Comparison of ENCODE assay signal across 29 mouse cellular contexts in the genomic region with DNA sequence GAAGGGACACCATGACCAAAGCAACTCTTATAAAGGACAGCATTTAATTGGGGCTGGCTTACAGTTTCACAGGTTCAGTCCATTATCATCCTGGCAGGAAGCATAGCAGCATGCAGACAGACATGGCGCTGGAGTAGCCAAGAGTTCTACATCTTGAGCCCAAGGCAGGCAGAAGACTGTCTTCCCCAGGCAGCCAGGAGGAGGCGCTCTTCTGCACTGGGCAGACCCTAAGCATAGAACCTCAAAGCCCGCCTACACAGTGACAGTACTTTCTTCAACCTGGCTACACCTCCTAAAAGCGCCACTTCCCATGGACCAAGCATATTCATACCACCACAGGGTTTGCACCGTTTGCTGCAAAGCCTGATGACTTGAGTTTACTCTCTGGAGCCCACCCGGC. TPM values are rescaled to one million over a fixed set of nuclear protein-coding genes. Genes with fewer than 3 reads are reported as not detected.
DNase-seq lines count a peak whose midpoint lies in the region; ATAC-seq and TF ChIP-seq lines count a peak whose summit lies in the region.
"Had no signal": no experiment of that assay in that cellular context is flagged by ENCODE, and none has a peak within 500 bp of the region (broad histone marks: within the 10 kb centered on the region; RNA-seq: fewer than 3 reads in every experiment).

No protein-coding gene starts in this region.

- no peaks in the 10 kb centered on the region for H3K9me3 ChIP-seq in heart, postnatal 0 days (replicated peaks; ENCODE audit: control insufficient read depth, low read length)
- H3K9me3 ChIP-seq in heart, embryonic 12.5 days (replicated peaks): no peaks in the 10 kb centered on the region
- H3K9me3 ChIP-seq in ES-Bruce4 (replicated peaks; ENCODE audit: control insufficient read depth, insufficient read depth, low read length, poor library complexity, severe bottlenecking): no peaks in the 10 kb centered on the region
- H3K9me3 ChIP-seq: embryonic facial prominence, embryonic 13.5 days; forebrain, embryonic 12.5 days; hindbrain, embryonic 15.5 days; limb, embryonic 12.5 days; neural tube, embryonic 15.5 days had no signal

- H3K4me3 ChIP-seq in heart, postnatal 0 days (ENCODE audit: low read depth, low read length): no peak overlapping the region
- H3K4me3 ChIP-seq in heart, embryonic 12.5 days: no peak overlapping the region
- peak overlapping the region; percentile 26 for H3K4me3 ChIP-seq in testis, adult 2 months (ENCODE audit: control insufficient read depth, low read depth, low read length)
- no peak overlapping the region for H3K4me3 ChIP-seq in ES-Bruce4 (ENCODE audit: low read depth, low read length)
- H3K4me3 ChIP-seq: embryonic facial prominence, embryonic 13.5 days; erythroblast, embryonic 14.5 days; forebrain, embryonic 12.5 days; heart, adult 2 months; hindbrain, embryonic 15.5 days; limb, embryonic 12.5 days; neural tube, embryonic 15.5 days had no signal

- H3K4me2 ChIP-seq in heart, postnatal 0 days (ENCODE audit: low read depth, low read length): no peak overlapping the region
- no peak overlapping the region for H3K4me2 ChIP-seq in heart, embryonic 12.5 days
- H3K4me2 ChIP-seq: embryonic facial prominence, embryonic 13.5 days; forebrain, embryonic 12.5 days; hindbrain, embryonic 15.5 days; limb, embryonic 12.5 days; liver, embryonic 11.5 days; neural tube, embryonic 15.5 days had no signal

- no peak for TF ChIP-seq EP300 in heart, postnatal 0 days (IDR thresholded peaks at IDR 0.05; ENCODE audit: low read depth)
- TF ChIP-seq EP300 in ES-Bruce4 (IDR thresholded peaks at IDR 0.05; ENCODE audit: insufficient read depth, low read depth, low read length): no peak

- no peaks in the 10 kb centered on the region for H3K4me1 ChIP-seq in heart, postnatal 0 days (ENCODE audit: control insufficient read depth, insufficient read depth)
- H3K4me1 ChIP-seq in heart, embryonic 12.5 days (replicated peaks): peaks cover 13% of the 10 kb centered on the region
- H3K4me1 ChIP-seq in testis, adult 2 months (ENCODE audit: control insufficient read depth, insufficient read depth, low read length): peaks cover 3% of the 10 kb centered on the region; the same call in 1 of the 2 replicates
- H3K4me1 ChIP-seq in ES-Bruce4 (ENCODE audit: control insufficient read depth, insufficient read depth, low read length): no peaks in the 10 kb centered on the region
- H3K4me1 ChIP-seq: forebrain, embryonic 12.5 days; hindbrain, embryonic 15.5 days had no signal

- no peak for DNase-seq in heart, postnatal 0 days (ENCODE audit: low spot score)
- DNase-seq in testis, postnatal 14 days (ENCODE audit: low spot score): no peak
- DNase-seq in induced T-regulatory cell, adult 2 months (ENCODE audit: low read depth): peak; percentile 60
- no peak for DNase-seq in spleen, postnatal 10 days (ENCODE audit: low spot score in 2 of 2)
- DNase-seq in kidney, postnatal 10 days: no peak
- DNase-seq: adrenal gland, postnatal 25 days; cerebellum, adult 8-10 months; cerebellum, postnatal 36 days; embryo, embryonic 11 days; gastrocnemius, postnatal 25 days; heart, adult 2 months; heart, postnatal 36 days; kidney, adult 11 months; thymus, postnatal 36 days had no signal

- peaks cover 8% of the 10 kb centered on the region; the same call in 1 of the 2 replicates for H3K27me3 ChIP-seq in heart, postnatal 0 days (ENCODE audit: control insufficient read depth, insufficient read depth, low read length)
- H3K27me3 ChIP-seq in heart, embryonic 12.5 days (replicated peaks): peaks cover 38% of the 10 kb centered on the region
- H3K27me3 ChIP-seq in testis, adult 2 months (ENCODE audit: control insufficient read depth, insufficient read depth, low read length): no peaks in the 10 kb centered on the region
- no peaks in the 10 kb centered on the region for H3K27me3 ChIP-seq in ES-Bruce4 (ENCODE audit: control insufficient read depth, insufficient read depth, low read length, poor library complexity, severe bottlenecking)
- H3K27me3 ChIP-seq: forebrain, embryonic 12.5 days; hindbrain, embryonic 15.5 days; neural tube, embryonic 15.5 days had no signal

- ATAC-seq in heart, postnatal 0 days (ENCODE audit: insufficient read depth, low read depth): no peak
- no peak for ATAC-seq in heart, embryonic 12.5 days (ENCODE audit: insufficient number of reproducible peaks, low FRiP score)
- ATAC-seq: midbrain, embryonic 16.5 days had no signal

- no peaks in the 10 kb centered on the region for H3K36me3 ChIP-seq in heart, postnatal 0 days (replicated peaks; ENCODE audit: control insufficient read depth, insufficient read depth, low read length)
- H3K36me3 ChIP-seq in heart, embryonic 12.5 days: no peaks in the 10 kb centered on the region
- H3K36me3 ChIP-seq in testis, adult 2 months (ENCODE audit: control insufficient read depth, insufficient read depth, low read length): no peaks in the 10 kb centered on the region
- H3K36me3 ChIP-seq in ES-Bruce4 (ENCODE audit: control insufficient read depth, insufficient read depth, low read length, poor library complexity, severe bottlenecking): no peaks in the 10 kb centered on the region
- H3K36me3 ChIP-seq: embryonic facial prominence, embryonic 13.5 days; forebrain, embryonic 12.5 days; hindbrain, embryonic 15.5 days; limb, embryonic 12.5 days; neural tube, embryonic 15.5 days had no signal

- TF ChIP-seq CTCF in heart, postnatal 0 days (IDR thresholded peaks at IDR 0.05; ENCODE audit: low read depth): 0 out of 2 replicates have a peak, but pooled peaks have one; percentile 0
- TF ChIP-seq CTCF in testis, adult 2 months (IDR thresholded peaks at IDR 0.05; ENCODE audit: control insufficient read depth, insufficient read depth, insufficient replicate concordance, low read depth, low read length): peak; percentile 65; the same call in 1 of the 2 replicates
- TF ChIP-seq CTCF in ES-Bruce4 (IDR thresholded peaks at IDR 0.05; ENCODE audit: low read depth, low read length): peak; percentile 59

- 85% methylated on average over 6 of the region's 6 CpGs for WGBS in heart, postnatal 0 days
- 83% methylated on average over 6 of the region's 6 CpGs for whole genome bisulfite sequencing in heart, embryonic 12.5 days

- no peak overlapping the region for H3K27ac ChIP-seq in heart, postnatal 0 days (ENCODE audit: low read depth)
- no peak overlapping the region for H3K27ac ChIP-seq in heart, embryonic 12.5 days (ENCODE audit: poor library complexity, severe bottlenecking)
- H3K27ac ChIP-seq in testis, adult 2 months (ENCODE audit: control insufficient read depth, insufficient read depth, low read depth, low read length): no peak overlapping the region
- no peak overlapping the region for H3K27ac ChIP-seq in ES-Bruce4 (ENCODE audit: insufficient read depth, low read length)
- H3K27ac ChIP-seq: embryonic facial prominence, embryonic 13.5 days; forebrain, embryonic 12.5 days; heart, adult 2 months; hindbrain, embryonic 15.5 days; limb, embryonic 12.5 days; macrophage; neural tube, embryonic 15.5 days; stomach, postnatal 0 days had no signal

- no peak for TF ChIP-seq POLR2A in testis, adult 2 months (IDR thresholded peaks at IDR 0.05; ENCODE audit: control insufficient read depth, low read depth, low read length)
- TF ChIP-seq POLR2A in ES-Bruce4 (IDR thresholded peaks at IDR 0.05; ENCODE audit: insufficient read depth, low read length): no peak

- no peak overlapping the region for H3K9ac ChIP-seq in heart, postnatal 0 days (replicated peaks; ENCODE audit: low read depth, low read length)
- H3K9ac ChIP-seq in heart, embryonic 12.5 days: no peak overlapping the region
- H3K9ac ChIP-seq in ES-Bruce4 (ENCODE audit: low read depth, poor library complexity, severe bottlenecking): no peak overlapping the region
- H3K9ac ChIP-seq: embryonic facial prominence, embryonic 13.5 days; forebrain, embryonic 12.5 days; hindbrain, embryonic 15.5 days; limb, embryonic 12.5 days; neural tube, embryonic 15.5 days had no signal

RNA-seq across cellular contexts. Expression of a gene that starts 39.2 kb away (rescaled TPM):
- total RNA-seq in heart, postnatal 0 days (2014; rRNA removed; ENCODE audit: low replicate concordance): 4.4 TPM in 1 of 2 replicates, not detected in the other
- 0.11 TPM in 1 of 2 replicates, not detected in the other for polyA plus RNA-seq in heart, postnatal 0 days (2015; fragmentation: Nextera tagmentation; extraction: Ambion mirVana)
- polyA plus RNA-seq in heart, embryonic 12.5 days (2016; fragmentation: Nextera tagmentation; extraction: Ambion mirVana): 0.50 and 0.60 TPM in 2 replicates
- polyA plus RNA-seq in testis, adult 2 months (2012; rRNA removed): 1.5 and 2.3 TPM in 2 replicates
- polyA plus RNA-seq in ES-Bruce4 (2011; ENCODE audit: insufficient read depth, insufficient read length, low read depth, missing spikeins): 0.48 and 1.2 TPM in 2 replicates
- polyA plus RNA-seq: erythroblast, embryonic 14.5 days had no signal

RNA-seq across cellular contexts. Expression of a gene that starts 59.6 kb away (rescaled TPM):
- not detected in 2 replicates for total RNA-seq in heart, postnatal 0 days (2014; rRNA removed; ENCODE audit: low replicate concordance)
- not detected in 2 replicates for polyA plus RNA-seq in heart, postnatal 0 days (2015; fragmentation: Nextera tagmentation; extraction: Ambion mirVana)
- polyA plus RNA-seq in heart, embryonic 12.5 days (2016; fragmentation: Nextera tagmentation; extraction: Ambion mirVana): not detected in 2 replicates
- not detected in 2 replicates for polyA plus RNA-seq in testis, adult 2 months (2012; rRNA removed)
- not detected in 2 replicates for polyA plus RNA-seq in ES-Bruce4 (2011; ENCODE audit: insufficient read depth, insufficient read length, low read depth, missing spikeins)
- total RNA-seq: adrenal gland, postnatal 25 days; gastrocnemius, postnatal 25 days; heart, adult 2 months; heart, postnatal 36 days; layer of hippocampus, postnatal 10 days had no signal
- polyA plus RNA-seq: embryonic facial prominence, embryonic 13.5 days; erythroblast, embryonic 14.5 days; forebrain, embryonic 12.5 days; heart, adult 2 months; limb, embryonic 12.5 days; lung, embryonic 16.5 days; macrophage; midbrain, embryonic 16.5 days; stomach, postnatal 0 days had no signal

Comparison
In these comparisons a context has a peak if more than half of its experiments do, and no peak if none do; other contexts are left out.
1. CTCF ChIP-seq: peak in every context shown above with its lines; median percentile 65 in testis, adult 2 months; 59 in ES-Bruce4; 0 in heart, postnatal 0 days.